Mouse (Mus musculus): Measurements from ENCODE around the gene Cdc34.

GRCm38 (mm10) chr10:79707759-79708158, 25.8 kb downstream of the Cdc34 start:
- TF ChIP-seq POLR2A (IDR thresholded peaks at IDR 0.05; ENCODE audit: insufficient read depth, low read length) (no peak), CTCF (IDR thresholded peaks at IDR 0.05; ENCODE audit: low read depth, low read length) (peak; percentile 36)

Data from ES-Bruce4 (cell line).